Mouse (Mus musculus): ENCODE data around the gene Map4. TPM values are rescaled to one million over a fixed set of nuclear protein-coding genes. Genes with fewer than 3 reads are reported as not detected.

Map4 gene
- polyA plus RNA-seq, 1 experiment from 2014 or later = 62.0 TPM

- H3K9me3 ChIP-seq (ENCODE audit: control insufficient read depth, low read depth, low read length) = no peaks in the 10 kb centered on the region
- H3K4me3 ChIP-seq (ENCODE audit: low read depth, low read length) = no peak overlapping the region
- H3K27ac ChIP-seq (ENCODE audit: low read length) = no peak overlapping the region
- no peak overlapping the region for H3K9ac ChIP-seq (replicated peaks; ENCODE audit: low read depth, low read length)
- no peak overlapping the region for H3K4me2 ChIP-seq (replicated peaks; ENCODE audit: low read depth, low read length)
- 90% methylated on average over 2 of the region's 2 CpGs for WGBS
- no peaks in the 10 kb centered on the region for H3K4me1 ChIP-seq (ENCODE audit: control insufficient read depth, insufficient read depth, low read length)
- H3K36me3 ChIP-seq (ENCODE audit: control insufficient read depth, insufficient read depth, low read length) = peaks cover 4% of the 10 kb centered on the region; the same call in 1 of the 2 replicates
- ATAC-seq (ENCODE audit: insufficient number of reproducible peaks, insufficient read depth, low FRiP score, low read depth) = no peak
- no peaks in the 10 kb centered on the region for H3K27me3 ChIP-seq (ENCODE audit: control insufficient read depth, insufficient read depth, low read length)
Measured at GRCm38 (mm10) chr9:110022151-110022550, 90.9 kb downstream of the Map4 start.

GRCm38 (mm10) chr9:110035091-110035490 lies 103.8 kb downstream of the Map4 start:
- H3K4me3 ChIP-seq (ENCODE audit: low read depth, low read length) = no peak overlapping the region
- H3K36me3 ChIP-seq (ENCODE audit: control insufficient read depth, insufficient read depth, low read length) = peaks cover 34% of the 10 kb centered on the region
- 86% methylated on average over 4 of the region's 4 CpGs for WGBS
- H3K27ac ChIP-seq (ENCODE audit: low read length) = no peak overlapping the region
- no peak overlapping the region for H3K9ac ChIP-seq (replicated peaks; ENCODE audit: low read depth, low read length)
- H3K4me1 ChIP-seq (ENCODE audit: control insufficient read depth, insufficient read depth, low read length) = no peaks in the 10 kb centered on the region
- no peak overlapping the region for H3K4me2 ChIP-seq (replicated peaks; ENCODE audit: low read depth, low read length)
- no peak for ATAC-seq (ENCODE audit: insufficient number of reproducible peaks, insufficient read depth, low FRiP score, low read depth)
- H3K9me3 ChIP-seq (ENCODE audit: control insufficient read depth, low read depth, low read length) = no peaks in the 10 kb centered on the region
- H3K27me3 ChIP-seq (ENCODE audit: control insufficient read depth, insufficient read depth, low read length) = no peaks in the 10 kb centered on the region

DNA sequence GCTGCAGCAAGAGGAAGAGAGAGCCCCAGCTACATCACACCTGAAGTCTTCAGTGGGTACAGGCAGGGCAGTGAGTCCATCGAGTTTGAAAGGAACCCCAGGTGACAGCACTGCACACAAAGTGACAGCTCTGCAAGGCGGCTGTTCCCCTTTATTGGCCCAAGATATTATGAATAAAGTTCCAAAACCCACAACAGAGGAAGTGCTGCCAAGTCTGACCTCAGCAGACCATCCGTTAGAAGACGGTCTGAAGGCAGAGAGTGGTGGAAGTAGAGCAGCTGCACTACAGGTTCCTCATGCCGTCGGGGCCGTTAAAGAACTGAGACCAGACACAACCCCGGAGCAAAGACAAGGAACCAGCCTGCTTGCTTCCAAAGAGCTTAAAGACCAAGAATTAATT lies 106.6 kb downstream of the Map4 start:
- H3K9ac ChIP-seq (replicated peaks; ENCODE audit: low read depth, low read length) = no peak overlapping the region
- no peak overlapping the region for H3K27ac ChIP-seq (ENCODE audit: low read length)
- H3K36me3 ChIP-seq (ENCODE audit: control insufficient read depth, insufficient read depth, low read length) = peaks cover 34% of the 10 kb centered on the region
- no peak overlapping the region for H3K4me3 ChIP-seq (ENCODE audit: low read depth, low read length)
- H3K4me1 ChIP-seq (ENCODE audit: control insufficient read depth, insufficient read depth, low read length) = no peaks in the 10 kb centered on the region
- no peaks in the 10 kb centered on the region for H3K27me3 ChIP-seq (ENCODE audit: control insufficient read depth, insufficient read depth, low read length)
- 83% methylated on average over 8 of the region's 8 CpGs for WGBS
- ATAC-seq (ENCODE audit: insufficient number of reproducible peaks, insufficient read depth, low FRiP score, low read depth) = no peak
- H3K9me3 ChIP-seq (ENCODE audit: control insufficient read depth, low read depth, low read length) = no peaks in the 10 kb centered on the region
- H3K4me2 ChIP-seq (replicated peaks; ENCODE audit: low read depth, low read length) = no peak overlapping the region

- 97% methylated on average over 2 of the region's 2 CpGs for WGBS
Measured at GRCm38 (mm10) chr9:110038485-110038884, 107.2 kb downstream of the Map4 start.

GRCm38 (mm10) chr9:110044373-110044772 lies 113.1 kb downstream of the Map4 start:
- Histone ChIP-seq H3K9ac (replicated peaks; ENCODE audit: low read depth, low read length) (no peak overlapping the region), H3K27ac (ENCODE audit: low read length) (no peak overlapping the region), H3K4me3 (ENCODE audit: low read depth, low read length) (no peak overlapping the region), H3K4me1 (ENCODE audit: control insufficient read depth, insufficient read depth, low read length) (no peaks in the 10 kb centered on the region), H3K9me3 (ENCODE audit: control insufficient read depth, low read depth, low read length) (no peaks in the 10 kb centered on the region), H3K27me3 (ENCODE audit: control insufficient read depth, insufficient read depth, low read length) (no peaks in the 10 kb centered on the region), H3K36me3 (ENCODE audit: control insufficient read depth, insufficient read depth, low read length) (peaks cover 7% of the 10 kb centered on the region; the same call in 1 of the 2 replicates), H3K4me2 (replicated peaks; ENCODE audit: low read depth, low read length) (no peak overlapping the region)
- WGBS = 84% methylated on average over 4 of the region's 4 CpGs
- ATAC-seq (ENCODE audit: insufficient number of reproducible peaks, insufficient read depth, low FRiP score, low read depth) = no peak

More at GRCm38 (mm10) chr9:110038485-110038884, 107.2 kb downstream of the Map4 start:
- no peak overlapping the region for H3K27ac ChIP-seq (ENCODE audit: low read length)
- H3K9me3 ChIP-seq (ENCODE audit: control insufficient read depth, low read depth, low read length) = no peaks in the 10 kb centered on the region
- no peak overlapping the region for H3K4me2 ChIP-seq (replicated peaks; ENCODE audit: low read depth, low read length)
- H3K4me1 ChIP-seq (ENCODE audit: control insufficient read depth, insufficient read depth, low read length) = no peaks in the 10 kb centered on the region
- H3K4me3 ChIP-seq (ENCODE audit: low read depth, low read length) = no peak overlapping the region
- H3K27me3 ChIP-seq (ENCODE audit: control insufficient read depth, insufficient read depth, low read length) = no peaks in the 10 kb centered on the region
- H3K36me3 ChIP-seq (ENCODE audit: control insufficient read depth, insufficient read depth, low read length) = peaks cover 34% of the 10 kb centered on the region
- H3K9ac ChIP-seq (replicated peaks; ENCODE audit: low read depth, low read length) = no peak overlapping the region
- no peak for ATAC-seq (ENCODE audit: insufficient number of reproducible peaks, insufficient read depth, low FRiP score, low read depth)

DNA sequence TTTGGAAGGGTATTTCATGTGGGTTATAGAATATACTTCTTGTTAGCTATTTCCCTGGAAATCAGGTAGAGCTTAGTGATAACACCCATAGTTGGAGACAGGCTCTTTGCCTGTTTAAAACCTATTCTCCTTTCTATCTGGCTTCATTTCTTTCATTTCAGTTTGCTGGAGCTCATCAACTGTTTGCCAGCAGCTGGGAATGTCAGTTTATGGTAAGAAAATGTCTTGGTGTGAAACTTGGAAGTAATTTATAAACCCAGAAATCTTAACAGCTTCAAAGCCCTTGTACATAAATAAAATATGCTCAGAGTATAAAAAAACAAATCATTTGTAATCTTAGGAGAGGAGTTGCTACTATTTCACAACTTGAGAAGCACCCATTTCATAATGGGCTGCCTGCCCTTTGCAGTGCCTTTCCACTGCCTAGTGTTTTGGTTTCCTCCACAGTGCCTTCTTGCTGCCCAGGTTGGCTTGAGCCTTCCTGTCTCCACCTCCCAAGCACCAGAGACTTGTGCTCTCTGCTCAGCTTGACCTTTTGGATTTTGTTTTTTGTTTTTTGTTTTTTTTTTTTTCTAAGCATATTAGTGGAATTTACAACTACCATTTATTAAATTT lies 114.6 kb downstream of the Map4 start:
- no peak overlapping the region for H3K4me2 ChIP-seq (replicated peaks; ENCODE audit: low read depth, low read length)
- H3K9ac ChIP-seq (replicated peaks; ENCODE audit: low read depth, low read length) = no peak overlapping the region
- H3K9me3 ChIP-seq (ENCODE audit: control insufficient read depth, low read depth, low read length) = no peaks in the 10 kb centered on the region
- no peak overlapping the region for H3K4me3 ChIP-seq (ENCODE audit: low read depth, low read length)
- no peak overlapping the region for H3K27ac ChIP-seq (ENCODE audit: low read length)
- no peak for ATAC-seq (ENCODE audit: insufficient number of reproducible peaks, insufficient read depth, low FRiP score, low read depth)
- no peaks in the 10 kb centered on the region for H3K4me1 ChIP-seq (ENCODE audit: control insufficient read depth, insufficient read depth, low read length)
- no peaks in the 10 kb centered on the region for H3K36me3 ChIP-seq (ENCODE audit: control insufficient read depth, insufficient read depth, low read length)
- H3K27me3 ChIP-seq (ENCODE audit: control insufficient read depth, insufficient read depth, low read length) = no peaks in the 10 kb centered on the region

DNA sequence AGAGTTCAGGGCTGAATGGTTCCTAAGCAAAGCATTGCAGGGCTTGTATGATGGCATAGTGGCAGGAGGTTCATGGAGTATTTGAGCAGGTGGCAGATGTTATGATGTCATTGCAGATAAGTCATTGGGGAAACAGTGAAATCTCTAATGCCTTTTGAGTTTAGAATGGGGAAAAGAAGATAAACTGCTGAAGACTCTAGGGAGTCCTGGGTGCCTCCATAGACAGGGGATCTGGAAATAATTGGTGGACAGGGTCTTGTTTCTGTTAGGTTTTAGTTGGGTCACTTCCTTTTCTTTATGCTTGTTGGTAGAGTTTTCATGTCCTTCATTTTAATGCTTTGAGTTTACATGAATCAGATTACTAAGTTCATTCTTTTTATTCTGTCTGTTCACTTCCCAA lies 116.0 kb downstream of the Map4 start:
- H3K36me3 ChIP-seq (ENCODE audit: control insufficient read depth, insufficient read depth, low read length) = no peaks in the 10 kb centered on the region
- no peak overlapping the region for H3K4me3 ChIP-seq (ENCODE audit: low read depth, low read length)
- no peaks in the 10 kb centered on the region for H3K27me3 ChIP-seq (ENCODE audit: control insufficient read depth, insufficient read depth, low read length)
- ATAC-seq (ENCODE audit: insufficient number of reproducible peaks, insufficient read depth, low FRiP score, low read depth) = no peak
- H3K4me2 ChIP-seq (replicated peaks; ENCODE audit: low read depth, low read length) = no peak overlapping the region
- no peak overlapping the region for H3K27ac ChIP-seq (ENCODE audit: low read length)
- H3K9me3 ChIP-seq (ENCODE audit: control insufficient read depth, low read depth, low read length) = no peaks in the 10 kb centered on the region
- H3K4me1 ChIP-seq (ENCODE audit: control insufficient read depth, insufficient read depth, low read length) = no peaks in the 10 kb centered on the region
- no peak overlapping the region for H3K9ac ChIP-seq (replicated peaks; ENCODE audit: low read depth, low read length)

GRCm38 (mm10) chr9:110047857-110048256 lies 116.6 kb downstream of the Map4 start:
- H3K27ac ChIP-seq (ENCODE audit: low read length) = no peak overlapping the region
- no peaks in the 10 kb centered on the region for H3K4me1 ChIP-seq (ENCODE audit: control insufficient read depth, insufficient read depth, low read length)
- H3K9me3 ChIP-seq (ENCODE audit: control insufficient read depth, low read depth, low read length) = no peaks in the 10 kb centered on the region
- no peak overlapping the region for H3K4me2 ChIP-seq (replicated peaks; ENCODE audit: low read depth, low read length)
- H3K36me3 ChIP-seq (ENCODE audit: control insufficient read depth, insufficient read depth, low read length) = no peaks in the 10 kb centered on the region
- ATAC-seq (ENCODE audit: insufficient number of reproducible peaks, insufficient read depth, low FRiP score, low read depth) = no peak
- no peaks in the 10 kb centered on the region for H3K27me3 ChIP-seq (ENCODE audit: control insufficient read depth, insufficient read depth, low read length)
- WGBS = 47% methylated on average over 3 of the region's 3 CpGs
- no peak overlapping the region for H3K4me3 ChIP-seq (ENCODE audit: low read depth, low read length)
- no peak overlapping the region for H3K9ac ChIP-seq (replicated peaks; ENCODE audit: low read depth, low read length)

DNA sequence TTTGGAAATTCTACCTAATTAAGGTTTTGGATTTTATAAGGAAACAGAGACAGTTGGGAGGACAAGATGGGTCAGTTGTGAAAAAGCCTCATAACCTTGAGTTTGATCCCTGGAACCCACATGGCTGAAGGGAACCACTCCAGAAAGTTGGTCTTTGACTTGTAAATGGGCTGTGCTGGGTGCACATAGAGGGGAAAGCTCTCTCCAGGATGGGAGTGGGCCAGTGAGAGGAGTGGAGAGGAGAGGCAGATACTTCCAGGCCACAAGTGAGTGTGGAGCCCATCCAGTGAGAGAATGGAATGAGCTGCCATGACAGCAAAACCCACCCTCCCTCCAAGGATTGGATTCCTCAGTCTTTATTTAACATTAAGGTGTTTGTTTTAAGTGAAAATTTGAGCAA lies 119.9 kb downstream of the Map4 start:
- H3K9me3 ChIP-seq (ENCODE audit: control insufficient read depth, low read depth, low read length) = no peaks in the 10 kb centered on the region
- H3K27ac ChIP-seq (ENCODE audit: low read length) = no peak overlapping the region
- H3K4me2 ChIP-seq (replicated peaks; ENCODE audit: low read depth, low read length) = no peak overlapping the region
- no peak for ATAC-seq (ENCODE audit: insufficient number of reproducible peaks, insufficient read depth, low FRiP score, low read depth)
- no peak overlapping the region for H3K4me3 ChIP-seq (ENCODE audit: low read depth, low read length)
- no peaks in the 10 kb centered on the region for H3K27me3 ChIP-seq (ENCODE audit: control insufficient read depth, insufficient read depth, low read length)
- H3K36me3 ChIP-seq (ENCODE audit: control insufficient read depth, insufficient read depth, low read length) = no peaks in the 10 kb centered on the region
- H3K9ac ChIP-seq (replicated peaks; ENCODE audit: low read depth, low read length) = no peak overlapping the region
- H3K4me1 ChIP-seq (ENCODE audit: control insufficient read depth, insufficient read depth, low read length) = no peaks in the 10 kb centered on the region
